Mouse (Mus musculus) kidney, adult 2 months (tissue): Measurements from ENCODE around the gene Ddx23.

Experiments used
- CTCF ChIP-seq: fragments of 200-500 bp; conservative IDR thresholded peaks from 2 replicates; pipeline ENCODE4 v1.5.1; 2011; ENCODE audit warnings: low read depth, mild to moderate bottlenecking, control low read depth, low read length, moderate library complexity, mixed read lengths; ENCODE audit not compliant: insufficient read depth, insufficient read length
- POLR2A ChIP-seq: fragments of 200-500 bp; IDR thresholded peaks from one replicate; pipeline ENCODE4 v1.6.1; 2011; ENCODE audit warnings: low read depth, low read length, control low read depth

DNA sequence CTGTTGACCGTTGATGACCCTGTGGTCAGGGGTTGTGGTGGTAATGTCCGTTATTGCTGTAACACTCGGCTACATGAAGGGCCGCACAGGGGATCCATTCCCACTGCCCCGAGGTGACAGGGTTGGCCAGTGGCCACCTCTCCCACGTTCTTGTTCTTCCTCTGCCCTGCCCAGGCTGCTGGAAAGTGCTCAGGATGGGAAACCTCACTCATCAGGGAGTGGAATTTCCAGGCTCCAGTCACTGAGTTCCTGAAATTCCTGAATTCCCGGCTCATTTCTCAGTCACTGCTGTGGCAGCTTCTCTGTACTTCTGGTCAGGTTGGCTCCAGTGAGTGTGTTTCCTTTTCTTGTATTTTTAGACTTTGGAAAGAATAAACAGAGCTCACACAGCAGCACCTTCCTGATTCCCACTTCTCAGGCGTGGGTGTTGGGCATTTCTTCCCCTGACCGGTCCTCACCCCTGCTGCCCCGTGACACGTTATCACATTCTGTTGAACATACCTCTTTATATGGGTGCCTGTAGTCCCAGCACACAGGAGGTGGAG lies 29.5 kb upstream of the Ddx23 start:
- TF ChIP-seq CTCF (no peak), POLR2A (no peak)
